15 mouse cellular contexts compared by ENCODE assay signal in the genomic region with DNA sequence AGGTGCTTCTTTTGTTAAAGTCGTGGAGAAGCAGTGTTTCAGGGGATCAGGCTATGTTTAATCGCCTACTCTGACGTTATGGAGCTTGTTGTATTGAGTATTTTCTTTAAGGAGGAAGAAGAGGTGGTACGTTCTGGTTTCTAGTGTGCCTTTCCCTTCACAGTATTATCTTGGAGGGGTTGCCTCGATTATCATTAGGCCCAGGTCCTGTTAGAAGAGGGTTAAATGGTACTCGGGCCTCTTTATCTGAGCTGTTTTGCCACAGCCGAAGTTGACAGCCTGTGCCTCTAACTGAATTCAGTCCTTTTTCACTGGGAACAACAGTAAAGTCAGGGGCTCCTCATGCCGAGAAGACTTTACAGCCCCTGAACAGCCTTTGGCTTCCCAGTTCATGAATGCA.
DNase-seq lines count a peak whose midpoint lies in the region; ATAC-seq and TF ChIP-seq lines count a peak whose summit lies in the region.
"Had no signal": no experiment of that assay in that cellular context is flagged by ENCODE, and none has a peak within 500 bp of the region (broad histone marks: within the 10 kb centered on the region; RNA-seq: fewer than 3 reads in every experiment).

No protein-coding gene starts in this region.

- H3K4me2 ChIP-seq in intestine, embryonic 16.5 days (ENCODE audit: low read depth, low read length) = no peak overlapping the region
- no peak overlapping the region for H3K4me2 ChIP-seq in intestine, embryonic 15.5 days (replicated peaks)
- peak overlapping the region; percentile 99 for H3K4me2 ChIP-seq in liver, embryonic 16.5 days (ENCODE audit: low read depth, low read length)

- H3K9ac ChIP-seq in intestine, embryonic 16.5 days (ENCODE audit: low read depth, low read length) = 0 out of 2 replicates have a peak overlapping the region, but pooled peaks have one; percentile 14
- H3K9ac ChIP-seq in intestine, embryonic 15.5 days = no peak overlapping the region
- peak overlapping the region; percentile 96 for H3K9ac ChIP-seq in liver, embryonic 16.5 days (ENCODE audit: low read depth, low read length)

- TF ChIP-seq CTCF in G1E (IDR thresholded peaks at IDR 0.05; ENCODE audit: low read depth, low read length) = no peak

- no peaks in the 10 kb centered on the region for H3K9me3 ChIP-seq in intestine, embryonic 16.5 days (ENCODE audit: control insufficient read depth, low read length)
- H3K9me3 ChIP-seq in intestine, embryonic 15.5 days = no peaks in the 10 kb centered on the region
- H3K9me3 ChIP-seq in G1E (replicated peaks) = no peaks in the 10 kb centered on the region
- no peaks in the 10 kb centered on the region for H3K9me3 ChIP-seq in liver, embryonic 16.5 days (replicated peaks; ENCODE audit: control insufficient read depth, low read length)
- H3K9me3 ChIP-seq: hindbrain, embryonic 10.5 days had no signal

- ATAC-seq in intestine, embryonic 16.5 days = no peak
- ATAC-seq in intestine, embryonic 15.5 days = no peak
- ATAC-seq in G1E (ENCODE audit: extremely low read depth, insufficient number of reproducible peaks, low FRiP score, poor library complexity, severe bottlenecking) = no peak
- ATAC-seq in liver, embryonic 16.5 days (ENCODE audit: low read depth) = peak; percentile 56
- no peak for ATAC-seq in activated CD4-positive, CD25-positive, alpha-beta regulatory T cell, adult 4 months
- ATAC-seq: inflammation-experienced regulatory T-cells, adult 6 months had no signal

- H3K4me3 ChIP-seq in intestine, embryonic 16.5 days (ENCODE audit: low read length) = no peak overlapping the region
- H3K4me3 ChIP-seq in intestine, embryonic 15.5 days (replicated peaks) = no peak overlapping the region
- H3K4me3 ChIP-seq in G1E (ENCODE audit: low read depth, low read length) = peak overlapping the region; percentile 46; the same call in 1 of the 2 replicates
- peak overlapping the region; percentile 29 for H3K4me3 ChIP-seq in liver, embryonic 16.5 days (ENCODE audit: low read depth, low read length)
- H3K4me3 ChIP-seq: hindbrain, embryonic 10.5 days had no signal

- H3K27ac ChIP-seq in intestine, embryonic 16.5 days (ENCODE audit: low read length) = 0 out of 2 replicates have a peak overlapping the region, but pooled peaks have one; percentile 5
- H3K27ac ChIP-seq in intestine, embryonic 15.5 days = no peak overlapping the region
- H3K27ac ChIP-seq in liver, embryonic 16.5 days (ENCODE audit: low read length) = peak overlapping the region; percentile 94
- H3K27ac ChIP-seq: hindbrain, embryonic 10.5 days had no signal

- H3K4me1 ChIP-seq in intestine, embryonic 16.5 days (ENCODE audit: control insufficient read depth, insufficient read depth, low read length) = peaks cover 57% of the 10 kb centered on the region
- H3K4me1 ChIP-seq in intestine, embryonic 15.5 days (replicated peaks) = peaks cover 54% of the 10 kb centered on the region
- peaks cover 83% of the 10 kb centered on the region for H3K4me1 ChIP-seq in G1E (ENCODE audit: insufficient read depth, low read depth, low read length)
- peaks cover 73% of the 10 kb centered on the region for H3K4me1 ChIP-seq in liver, embryonic 16.5 days (ENCODE audit: control insufficient read depth, low read depth, low read length)

- no peaks in the 10 kb centered on the region for H3K27me3 ChIP-seq in intestine, embryonic 16.5 days (replicated peaks; ENCODE audit: control insufficient read depth, insufficient read depth, low read length)
- H3K27me3 ChIP-seq in intestine, embryonic 15.5 days (replicated peaks) = no peaks in the 10 kb centered on the region
- no peaks in the 10 kb centered on the region for H3K27me3 ChIP-seq in G1E (ENCODE audit: insufficient read depth, low read length)
- no peaks in the 10 kb centered on the region for H3K27me3 ChIP-seq in liver, embryonic 16.5 days (ENCODE audit: control insufficient read depth, insufficient read depth, low read depth, low read length)

- WGBS in intestine, embryonic 16.5 days = 64% methylated on average over 8 of the region's 8 CpGs
- WGBS in intestine, embryonic 15.5 days = 57% methylated on average over 8 of the region's 8 CpGs
- WGBS in liver, embryonic 16.5 days (ENCODE audit: insufficient replicate concordance) = 21% methylated on average over 8 of the region's 8 CpGs

- H3K36me3 ChIP-seq in intestine, embryonic 16.5 days (ENCODE audit: control insufficient read depth, insufficient read depth, low read length) = 0 out of 2 replicates have a peak, but pooled peaks cover 3% of the 10 kb centered on the region
- H3K36me3 ChIP-seq in intestine, embryonic 15.5 days = 0 out of 2 replicates have a peak, but pooled peaks cover 3% of the 10 kb centered on the region
- H3K36me3 ChIP-seq in G1E (replicated peaks) = peaks cover 52% of the 10 kb centered on the region
- H3K36me3 ChIP-seq in liver, embryonic 16.5 days (ENCODE audit: control insufficient read depth, insufficient read depth) = no peaks in the 10 kb centered on the region
- H3K36me3 ChIP-seq: hindbrain, embryonic 10.5 days had no signal

- no peak for DNase-seq in G1E (ENCODE audit: low spot score)
- DNase-seq in c-Kit-positive CD71-positive TER-119-positive erythroid progenitor cells, embryonic 14.5 days (ENCODE audit: low spot score) = peak; percentile 77
- no peak for DNase-seq in yolk sac, embryonic 10.5 days (ENCODE audit: low spot score)
- DNase-seq: adrenal gland, adult 2 months; cerebellum, adult 9-11 months; kidney, postnatal 25 days; layer of hippocampus, postnatal 36 days; retina, postnatal 1 day; spleen, adult 18-20 months had no signal

Comparison
In these comparisons a context has a peak if more than half of its experiments do, and no peak if none do; other contexts are left out.
1. H3K4me3 ChIP-seq: peak in G1E (single experiment) and liver, embryonic 16.5 days (single experiment); none in intestine, embryonic 16.5 days (single experiment) and intestine, embryonic 15.5 days (single experiment).